Mouse (Mus musculus) stomach, embryonic 16.5 days (tissue): Measurements from ENCODE around the gene Myom1. TPM values are rescaled to one million over a fixed set of nuclear protein-coding genes. Genes with fewer than 3 reads are reported as not detected.

Source experiments
- ATAC-seq: fragments of 200-750 bp; cut with Nextera tagmentation; 2 replicates; pipeline ENCODE4 v1.8.0; 2017; ENCODE audit warnings: moderate number of reproducible peaks, moderate TSS enrichment; ENCODE audit not compliant: insufficient read depth, low FRiP score
- H3K27ac ChIP-seq: fragments of 300-500 bp; sonication (generic); 2 replicates; pipeline ENCODE4 v1.5.1; 2014; ENCODE audit warnings: low read length
- H3K27me3 ChIP-seq: fragments of 300-500 bp; sonication (generic); 2 replicates; pipeline ENCODE4 v1.6.1; 2014; ENCODE audit warnings: low read length, control low read depth, mixed read lengths; ENCODE audit not compliant: control insufficient read depth, insufficient read depth
- H3K36me3 ChIP-seq: fragments of 300-500 bp; sonication (generic); 2 replicates; pipeline ENCODE4 v1.6.1; 2014; ENCODE audit warnings: low read length; ENCODE audit not compliant: control insufficient read depth, insufficient read depth
- H3K4me1 ChIP-seq: fragments of 300-500 bp; sonication (generic); 2 replicates; pipeline ENCODE4 v1.6.1; 2014; ENCODE audit warnings: low read length, control low read depth, mixed read lengths; ENCODE audit not compliant: control insufficient read depth, insufficient read depth
- H3K4me2 ChIP-seq: fragments of 300-500 bp; sonication (generic); 2 replicates; pipeline ENCODE4 v1.6.1; 2014; ENCODE audit warnings: low read depth, low read length, mixed read lengths
- H3K4me3 ChIP-seq: fragments of 300-500 bp; sonication (generic); replicated peaks from 2 replicates; pipeline ENCODE4 v1.5.1; 2014; ENCODE audit warnings: mild to moderate bottlenecking, low read length
- H3K9ac ChIP-seq: fragments of 300-500 bp; sonication (generic); 2 replicates; pipeline ENCODE4 v1.6.1; 2014; ENCODE audit warnings: low read length
- H3K9me3 ChIP-seq: fragments of 300-500 bp; sonication (generic); replicated peaks from 2 replicates; pipeline ENCODE4 v1.6.1; 2016; ENCODE audit warnings: low read length, control low read depth; ENCODE audit not compliant: control insufficient read depth
- WGBS: fragments of 180-500 bp; shearing (Covaris S2); extraction: QIAGEN DNeasy Blood & Tissue Kit; methylation state at CpG from one replicate; pipeline ENCODE4 v1.1.7; 2014; 5-methylcytosine and 5-hydroxymethylcytosine counted together
- polyA plus RNA-seq: library from polyadenylated mRNA; unstranded; fragments of >200 nt; fragmentation: Nextera tagmentation; extraction: Ambion mirVana; gene quantifications from 2 replicates; pipeline ENCODE4 v1.2.1, GENCODE M21; 2015

The Myom1 gene
- polyA plus RNA-seq, 1 experiment from 2014 or later: 21.1 TPM

DNA sequence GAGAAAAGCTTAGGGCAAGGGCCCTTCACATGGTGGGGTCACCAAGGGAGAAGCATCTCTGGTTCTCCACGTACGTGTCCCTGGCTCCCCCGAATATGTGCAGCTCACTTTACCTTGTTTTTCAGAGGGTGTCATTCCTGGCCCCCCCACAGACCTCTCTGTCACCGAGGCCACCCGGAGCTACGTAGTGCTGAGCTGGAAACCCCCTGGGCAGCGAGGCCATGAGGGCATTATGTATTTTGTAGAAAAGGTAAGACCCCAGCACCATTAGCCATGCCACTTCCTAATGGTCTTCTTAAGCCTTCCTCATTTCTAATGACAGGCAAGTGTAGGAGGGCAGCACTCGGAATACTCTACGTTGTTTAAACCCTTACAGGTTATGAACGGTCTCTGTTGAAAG, 69.5 kb downstream of the Myom1 start:
- 95% methylated on average over 10 of the region's 10 CpGs for WGBS
- Histone ChIP-seq H3K4me1 (no peaks in the 10 kb centered on the region), H3K27ac (no peak overlapping the region), H3K9me3 (no peaks in the 10 kb centered on the region), H3K4me2 (no peak overlapping the region), H3K27me3 (no peaks in the 10 kb centered on the region), H3K4me3 (no peak overlapping the region), H3K9ac (no peak overlapping the region), H3K36me3 (no peaks in the 10 kb centered on the region)
- ATAC-seq: no peak

DNA sequence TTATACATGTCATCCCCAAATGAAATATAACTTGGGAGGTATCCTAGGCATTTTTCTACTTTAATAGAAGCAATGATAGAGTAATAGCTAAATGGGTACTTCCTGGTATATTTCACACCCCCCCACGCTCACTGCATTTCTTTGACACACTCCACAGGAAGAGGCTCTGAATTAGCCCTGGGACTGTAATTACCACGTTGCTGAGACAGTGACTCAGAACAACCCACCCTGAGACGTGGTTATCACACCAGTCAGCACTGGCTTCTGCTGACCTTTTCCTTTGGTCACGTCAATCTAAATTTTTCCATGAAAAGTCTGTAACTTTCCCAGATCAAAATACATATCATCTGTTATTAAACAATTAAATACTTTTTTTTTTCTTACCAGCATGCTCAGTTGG, 72.0 kb downstream of the Myom1 start:
- Histone ChIP-seq H3K9me3 (no peaks in the 10 kb centered on the region), H3K9ac (no peak overlapping the region), H3K27me3 (no peaks in the 10 kb centered on the region), H3K36me3 (no peaks in the 10 kb centered on the region), H3K4me3 (no peak overlapping the region), H3K4me2 (no peak overlapping the region), H3K27ac (no peak overlapping the region), H3K4me1 (no peaks in the 10 kb centered on the region)
- WGBS: 53% methylated on average over 4 of the region's 4 CpGs
- ATAC-seq: no peak

DNA sequence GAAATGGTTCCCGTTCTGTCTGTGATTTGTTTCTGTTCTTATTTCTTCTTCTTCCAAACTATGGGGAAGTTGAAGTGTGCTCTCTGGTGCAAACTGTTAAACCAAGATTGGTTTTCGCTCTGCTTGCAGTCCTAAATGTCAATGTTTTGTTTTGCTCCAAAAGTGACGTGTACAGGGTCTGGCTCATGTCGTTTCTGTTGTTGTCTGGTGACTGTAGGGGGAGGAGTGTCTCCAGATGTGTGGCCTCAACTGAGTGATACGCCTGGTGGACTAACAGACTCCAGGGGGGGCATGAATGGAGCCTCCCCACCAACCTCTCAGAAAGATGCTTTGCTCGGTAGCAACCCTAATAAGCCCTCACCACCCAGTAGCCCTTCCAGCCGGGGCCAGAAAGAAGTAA, 79.6 kb downstream of the Myom1 start:
- Histone ChIP-seq H3K36me3 (no peaks in the 10 kb centered on the region), H3K4me2 (no peak overlapping the region), H3K4me1 (no peaks in the 10 kb centered on the region), H3K9me3 (no peaks in the 10 kb centered on the region), H3K27me3 (no peaks in the 10 kb centered on the region), H3K9ac (no peak overlapping the region), H3K4me3 (no peak overlapping the region), H3K27ac (no peak overlapping the region)
- WGBS: 44% methylated on average over 7 of the region's 7 CpGs
- no peak for ATAC-seq

DNA sequence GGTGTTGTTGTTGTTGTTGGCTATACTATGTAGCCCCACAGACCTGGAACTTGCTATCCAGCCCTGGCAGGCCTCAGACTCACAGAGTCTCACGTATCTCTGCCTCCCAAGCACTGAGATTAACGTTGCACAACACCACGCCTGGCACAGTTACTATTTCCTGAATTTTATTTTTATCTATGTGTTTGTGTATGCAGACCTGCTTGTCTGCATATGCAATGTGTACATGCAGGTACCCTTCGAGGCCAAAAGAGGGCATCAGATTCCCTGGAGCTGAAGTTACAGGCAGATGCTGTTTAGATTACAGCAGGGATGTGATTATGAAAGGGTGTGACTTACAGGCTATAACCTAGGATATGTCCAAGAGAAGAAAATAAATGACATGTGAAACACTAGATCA, 84.5 kb downstream of the Myom1 start:
- no peak for ATAC-seq
- H3K4me1 ChIP-seq: peaks cover 4% of the 10 kb centered on the region; the same call in 1 of the 2 replicates
- H3K4me2 ChIP-seq: no peak overlapping the region
- H3K27ac ChIP-seq: no peak overlapping the region
- no peak overlapping the region for H3K4me3 ChIP-seq
- H3K9ac ChIP-seq: no peak overlapping the region
- no peaks in the 10 kb centered on the region for H3K9me3 ChIP-seq
- H3K27me3 ChIP-seq: no peaks in the 10 kb centered on the region
- 78% methylated on average over 4 of the region's 4 CpGs for WGBS
- H3K36me3 ChIP-seq: no peaks in the 10 kb centered on the region

DNA sequence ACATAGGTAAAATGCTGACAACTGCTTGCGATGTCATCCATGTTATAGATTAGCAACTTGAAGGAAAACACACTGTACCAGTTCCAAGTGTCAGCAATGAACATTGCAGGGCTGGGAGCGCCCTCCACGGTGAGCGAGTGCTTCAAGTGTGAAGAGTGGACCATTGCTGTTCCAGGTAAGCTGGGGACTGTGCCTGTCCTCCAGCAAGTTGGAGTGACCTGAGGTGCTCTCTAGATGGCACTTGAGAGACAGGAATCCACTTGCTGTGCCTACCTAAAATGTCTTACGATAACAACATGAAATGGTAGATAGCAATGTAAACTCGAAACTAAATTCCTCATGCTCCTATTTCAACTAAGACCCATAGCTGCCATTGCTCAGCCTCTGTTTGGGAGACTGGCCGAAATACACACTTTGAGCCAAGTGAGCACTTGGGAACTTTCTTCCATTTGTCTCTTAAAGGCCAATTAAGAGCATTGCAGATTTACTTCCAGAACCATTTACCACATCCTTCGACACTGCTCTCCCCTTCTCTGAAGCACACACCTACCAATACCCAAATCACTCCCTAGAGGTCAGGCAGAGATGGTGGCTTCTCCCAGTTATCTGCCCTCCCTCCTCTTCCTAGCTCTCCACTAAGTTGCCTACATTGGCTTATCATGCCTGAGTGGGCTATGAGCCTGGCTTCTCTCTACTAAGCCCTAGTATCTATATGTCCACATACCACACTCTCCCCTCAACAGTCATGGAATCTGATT, 85.1 kb downstream of the Myom1 start:
- 82% methylated on average over 8 of the region's 8 CpGs for WGBS
- no peaks in the 10 kb centered on the region for H3K36me3 ChIP-seq
- no peaks in the 10 kb centered on the region for H3K27me3 ChIP-seq
- no peak overlapping the region for H3K4me2 ChIP-seq
- H3K9me3 ChIP-seq: no peaks in the 10 kb centered on the region
- no peak overlapping the region for H3K4me3 ChIP-seq
- H3K27ac ChIP-seq: no peak overlapping the region
- no peak overlapping the region for H3K9ac ChIP-seq
- ATAC-seq: no peak
- peaks cover 4% of the 10 kb centered on the region; the same call in 1 of the 2 replicates for H3K4me1 ChIP-seq

DNA sequence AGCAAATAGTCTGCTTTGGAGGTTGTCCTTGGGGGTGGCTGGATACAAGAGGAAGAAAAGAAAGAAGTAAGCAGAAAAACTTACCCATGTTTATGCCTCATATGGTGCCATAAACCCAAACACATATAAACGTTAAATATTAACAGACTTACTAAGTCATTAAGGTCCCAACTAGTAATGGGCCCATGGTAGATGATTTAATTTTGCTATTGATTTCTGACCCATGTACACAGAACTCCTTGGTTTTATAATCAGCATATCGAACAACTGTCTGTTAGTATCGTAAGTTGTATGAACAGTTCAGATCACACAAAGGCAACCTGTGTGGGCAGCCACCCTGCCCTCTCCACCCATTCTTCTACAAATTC, 85.7 kb downstream of the Myom1 start:
- Histone ChIP-seq H3K4me1 (peaks cover 4% of the 10 kb centered on the region; the same call in 1 of the 2 replicates), H3K4me3 (no peak overlapping the region), H3K9me3 (no peaks in the 10 kb centered on the region), H3K36me3 (no peaks in the 10 kb centered on the region), H3K27ac (no peak overlapping the region; the same call in 1 of the 2 replicates), H3K27me3 (no peaks in the 10 kb centered on the region), H3K4me2 (no peak overlapping the region), H3K9ac (no peak overlapping the region)
- 71% methylated on average over 3 of the region's 3 CpGs for WGBS
- ATAC-seq: no peak

DNA sequence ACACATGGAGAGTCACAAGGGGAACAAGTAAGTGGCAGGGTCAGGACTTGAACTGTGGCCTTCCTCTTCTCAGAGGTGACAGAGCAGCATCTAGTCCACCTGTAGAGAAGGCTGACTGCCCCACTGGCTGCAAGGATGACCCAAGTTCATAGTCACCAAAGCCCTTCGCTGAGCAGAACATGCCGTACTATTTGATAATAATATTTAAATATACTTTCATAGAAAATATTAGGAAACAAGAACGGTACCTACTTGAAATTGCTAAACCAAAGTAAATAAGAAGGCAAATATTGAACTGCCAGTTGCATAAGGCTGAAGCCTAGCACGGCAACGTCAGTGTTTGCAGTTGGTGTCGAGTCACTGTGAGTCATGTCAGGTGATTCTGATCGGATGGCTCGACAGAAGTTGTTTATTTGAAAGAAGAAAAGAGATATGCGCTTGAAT, 86.6 kb downstream of the Myom1 start:
- peaks cover 4% of the 10 kb centered on the region; the same call in 1 of the 2 replicates for H3K4me1 ChIP-seq
- H3K9me3 ChIP-seq: no peaks in the 10 kb centered on the region
- peak; percentile 72 for ATAC-seq
- no peaks in the 10 kb centered on the region for H3K36me3 ChIP-seq
- no peaks in the 10 kb centered on the region for H3K27me3 ChIP-seq
- no peak overlapping the region for H3K4me2 ChIP-seq
- no peak overlapping the region for H3K9ac ChIP-seq
- H3K27ac ChIP-seq: no peak overlapping the region
- no peak overlapping the region for H3K4me3 ChIP-seq
- WGBS: 34% methylated on average over 9 of the region's 9 CpGs

DNA sequence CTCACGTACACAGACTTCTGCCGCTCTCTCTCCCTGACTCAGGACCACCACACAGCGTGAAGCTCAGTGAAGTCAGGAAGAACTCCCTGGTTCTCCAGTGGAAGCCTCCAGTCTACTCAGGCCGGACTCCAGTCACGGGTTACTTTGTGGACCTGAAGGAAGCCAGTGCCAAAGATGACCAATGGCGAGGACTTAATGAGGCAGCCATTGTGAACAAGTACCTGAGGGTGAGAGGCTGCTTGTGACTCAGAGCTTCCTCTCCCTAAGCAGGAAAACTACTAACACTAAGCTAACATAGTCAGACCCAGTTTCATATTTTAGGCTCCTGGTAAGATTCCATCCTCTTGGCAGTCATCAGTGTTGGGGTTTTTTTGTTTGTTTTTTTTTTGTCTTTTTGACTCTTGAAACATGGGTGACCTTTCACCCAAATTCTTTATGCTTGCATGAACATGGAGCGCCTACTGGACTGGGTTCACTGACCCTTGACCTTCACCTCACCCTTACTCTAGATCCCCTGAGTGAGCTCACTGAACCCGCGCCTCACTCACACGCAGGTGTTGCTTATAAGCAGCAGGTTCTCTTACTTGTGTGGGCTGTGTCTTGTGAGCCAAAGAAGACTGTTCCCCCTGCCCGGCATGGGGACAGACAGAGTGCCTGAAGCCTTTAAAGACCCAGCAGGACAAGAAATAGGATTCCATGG, 87.5 kb downstream of the Myom1 start:
- no peaks in the 10 kb centered on the region for H3K27me3 ChIP-seq
- H3K4me2 ChIP-seq: no peak overlapping the region
- no peak overlapping the region for H3K9ac ChIP-seq
- H3K4me3 ChIP-seq: no peak overlapping the region
- peak overlapping the region; percentile 61; the same call in 1 of the 2 replicates for H3K27ac ChIP-seq
- no peaks in the 10 kb centered on the region for H3K9me3 ChIP-seq
- 82% methylated on average over 11 of the region's 11 CpGs for WGBS
- no peaks in the 10 kb centered on the region for H3K36me3 ChIP-seq
- H3K4me1 ChIP-seq: peaks cover 4% of the 10 kb centered on the region; the same call in 1 of the 2 replicates
- ATAC-seq: 0 out of 2 replicates have a peak, but pooled peaks have one; percentile 41

DNA sequence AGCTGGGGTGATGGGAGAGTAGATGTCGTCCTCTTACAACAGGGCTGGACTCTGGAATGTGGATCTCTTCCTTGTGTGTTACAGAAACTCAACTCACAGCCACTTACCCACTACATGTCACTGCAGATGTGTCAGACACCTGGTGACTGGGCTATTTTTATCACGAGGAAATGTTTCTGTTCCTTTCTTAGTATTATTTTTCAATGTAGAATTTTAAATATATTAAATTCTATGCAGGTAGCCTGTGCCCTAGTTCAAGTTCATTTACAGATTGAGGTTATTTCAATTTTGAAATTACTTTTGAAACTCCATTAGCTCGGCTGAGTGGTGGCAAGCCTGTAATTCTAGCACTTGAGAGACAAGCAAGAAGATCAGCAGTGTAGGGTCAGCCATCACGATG, 88.6 kb downstream of the Myom1 start:
- no peak for ATAC-seq
- Histone ChIP-seq H3K4me3 (no peak overlapping the region), H3K4me1 (peaks cover 4% of the 10 kb centered on the region; the same call in 1 of the 2 replicates), H3K27ac (no peak overlapping the region), H3K27me3 (no peaks in the 10 kb centered on the region), H3K9ac (no peak overlapping the region), H3K36me3 (no peaks in the 10 kb centered on the region), H3K9me3 (no peaks in the 10 kb centered on the region), H3K4me2 (no peak overlapping the region)
- 75% methylated on average over 4 of the region's 4 CpGs for WGBS
